Mouse (Mus musculus): ENCODE results near the gene Ppfia1. TPM values are rescaled to one million over a fixed set of nuclear protein-coding genes. Genes with fewer than 3 reads are reported as not detected.

Gene Ppfia1
- polyA plus RNA-seq, 1 experiment, result 17.1 TPM

DNA sequence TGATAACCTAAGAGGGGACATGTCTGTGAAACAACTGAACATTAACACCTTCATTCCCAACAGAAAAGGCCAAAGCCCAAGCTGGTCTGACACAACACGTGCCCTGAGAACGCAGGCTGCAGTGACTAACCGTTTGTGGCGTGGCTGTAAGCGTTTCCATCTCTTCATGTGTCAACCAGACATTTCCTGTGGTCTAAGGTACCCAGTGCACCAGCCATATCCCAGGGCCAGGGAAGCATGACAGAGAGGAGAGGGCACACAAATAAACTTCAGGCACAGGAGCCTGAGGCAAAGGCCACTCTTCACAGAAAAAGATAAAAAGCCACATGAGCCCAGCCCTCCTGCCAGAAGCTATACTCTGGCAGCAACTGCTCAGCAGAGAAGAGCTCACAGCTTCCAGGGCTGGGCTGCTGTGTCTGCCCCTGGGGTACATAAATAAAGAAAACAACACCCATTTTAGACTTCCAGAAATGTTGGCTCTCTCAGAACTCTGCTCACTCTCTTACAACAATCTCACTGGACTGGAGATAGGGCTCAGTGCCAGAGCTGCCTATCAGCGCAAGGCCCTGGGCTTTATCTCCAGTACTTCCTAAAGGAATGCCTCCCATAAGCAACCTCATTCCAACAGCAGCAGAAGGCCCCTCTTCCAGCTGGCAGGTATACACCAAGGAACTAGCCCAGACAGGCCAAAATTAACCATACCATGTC, 64.3 kb downstream of the Ppfia1 start:
- TF ChIP-seq POLR2A (IDR thresholded peaks at IDR 0.05; ENCODE audit: control insufficient read depth, low read depth, low read length), result no peak
- Histone ChIP-seq H3K36me3 (ENCODE audit: control insufficient read depth, insufficient read depth, low read length) (no peaks in the 10 kb centered on the region; the same call in none of the 2 replicates), H3K27ac (ENCODE audit: control insufficient read depth, insufficient read depth, low read depth, low read length) (peak overlapping the region; percentile 63), H3K27me3 (ENCODE audit: control insufficient read depth, insufficient read depth, low read length) (no peaks in the 10 kb centered on the region), H3K4me1 (ENCODE audit: control insufficient read depth, insufficient read depth, low read length) (no peaks in the 10 kb centered on the region; the same call in 1 of the 2 replicates), H3K4me3 (ENCODE audit: control insufficient read depth, low read depth, low read length) (no peak overlapping the region)

DNA sequence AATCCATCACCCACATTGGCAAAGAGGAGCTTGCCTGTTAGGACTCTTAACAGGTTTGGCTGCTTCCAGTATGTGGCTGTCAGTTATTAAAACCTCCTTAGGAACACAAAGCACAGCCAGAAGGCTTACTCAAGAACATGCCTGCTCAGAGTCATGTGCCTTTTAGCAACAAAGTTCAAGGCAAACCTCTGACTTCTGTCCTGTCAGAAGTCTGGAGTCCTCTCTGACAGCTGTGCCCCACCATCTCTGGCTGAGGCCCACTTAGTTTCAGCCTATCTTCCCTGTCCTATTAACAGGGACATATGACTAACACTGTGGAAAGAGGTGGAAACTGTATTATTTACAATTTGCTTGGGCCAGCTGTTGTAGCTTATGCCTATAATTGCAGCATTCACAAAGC, 73.2 kb downstream of the Ppfia1 start:
- no peak for TF ChIP-seq CTCF (IDR thresholded peaks at IDR 0.05; ENCODE audit: control insufficient read depth, insufficient read depth, insufficient replicate concordance, low read depth, low read length)
- no peak for TF ChIP-seq POLR2A (IDR thresholded peaks at IDR 0.05; ENCODE audit: control insufficient read depth, low read depth, low read length)
- no peak overlapping the region for H3K27ac ChIP-seq (ENCODE audit: control insufficient read depth, insufficient read depth, low read depth, low read length)
- no peaks in the 10 kb centered on the region for H3K27me3 ChIP-seq (ENCODE audit: control insufficient read depth, insufficient read depth, low read length)
- no peak overlapping the region for H3K4me3 ChIP-seq (ENCODE audit: control insufficient read depth, low read depth, low read length)
- H3K4me1 ChIP-seq (ENCODE audit: control insufficient read depth, insufficient read depth, low read length), result no peaks in the 10 kb centered on the region
- H3K36me3 ChIP-seq (ENCODE audit: control insufficient read depth, insufficient read depth, low read length), result peaks cover 1% of the 10 kb centered on the region; the same call in 1 of the 2 replicates

DNA sequence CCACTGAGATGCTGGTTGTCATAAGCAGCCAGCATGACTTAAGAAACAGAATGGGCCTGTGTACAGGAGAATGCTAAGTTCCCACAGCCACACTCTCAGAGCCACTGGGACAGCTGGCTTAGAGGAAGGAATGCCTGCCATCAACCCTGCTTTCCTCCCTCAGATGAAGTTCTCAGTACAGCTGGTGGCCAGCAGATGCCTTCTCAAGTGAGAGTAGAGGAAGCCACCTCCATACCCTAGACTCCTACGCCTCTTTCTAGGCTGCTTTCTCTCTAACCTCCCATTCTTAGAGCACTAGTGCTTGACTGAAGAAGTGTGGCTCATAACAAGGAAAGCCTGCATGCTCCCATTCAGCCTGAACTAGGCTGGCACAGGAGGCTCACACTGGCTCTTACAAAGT, 74.0 kb downstream of the Ppfia1 start:
- Histone ChIP-seq H3K4me1 (ENCODE audit: control insufficient read depth, insufficient read depth, low read length) (no peaks in the 10 kb centered on the region), H3K27ac (ENCODE audit: control insufficient read depth, insufficient read depth, low read depth, low read length) (no peak overlapping the region), H3K36me3 (ENCODE audit: control insufficient read depth, insufficient read depth, low read length) (peaks cover 1% of the 10 kb centered on the region; the same call in 1 of the 2 replicates), H3K27me3 (ENCODE audit: control insufficient read depth, insufficient read depth, low read length) (no peaks in the 10 kb centered on the region), H3K4me3 (ENCODE audit: control insufficient read depth, low read depth, low read length) (no peak overlapping the region)
- TF ChIP-seq POLR2A (IDR thresholded peaks at IDR 0.05; ENCODE audit: control insufficient read depth, low read depth, low read length) (no peak), CTCF (IDR thresholded peaks at IDR 0.05; ENCODE audit: control insufficient read depth, insufficient read depth, insufficient replicate concordance, low read depth, low read length) (no peak)

DNA sequence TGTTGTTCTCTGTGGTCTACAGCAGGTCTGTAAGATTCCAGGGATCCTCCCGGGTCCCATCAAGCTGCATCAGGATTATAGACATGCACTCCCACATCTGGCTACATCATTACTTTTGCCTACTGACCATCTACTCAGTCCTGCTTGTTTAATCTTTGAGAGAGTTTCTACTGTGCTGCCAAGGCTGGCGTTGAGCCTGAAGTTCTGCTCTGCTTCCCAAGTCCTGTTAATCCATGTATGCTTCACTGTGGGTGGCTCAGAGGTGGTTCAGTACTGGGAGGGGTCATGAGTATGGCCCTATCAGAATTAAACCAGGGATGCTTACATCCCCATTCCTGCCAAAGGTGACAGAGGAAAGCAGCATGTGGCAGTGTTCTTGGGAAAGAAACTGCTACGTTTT, 77.8 kb downstream of the Ppfia1 start:
- TF ChIP-seq CTCF (IDR thresholded peaks at IDR 0.05; ENCODE audit: control insufficient read depth, insufficient read depth, insufficient replicate concordance, low read depth, low read length) (no peak), POLR2A (IDR thresholded peaks at IDR 0.05; ENCODE audit: control insufficient read depth, low read depth, low read length) (no peak)
- Histone ChIP-seq H3K36me3 (ENCODE audit: control insufficient read depth, insufficient read depth, low read length) (no peaks in the 10 kb centered on the region; the same call in 1 of the 2 replicates), H3K27me3 (ENCODE audit: control insufficient read depth, insufficient read depth, low read length) (no peaks in the 10 kb centered on the region), H3K4me1 (ENCODE audit: control insufficient read depth, insufficient read depth, low read length) (0 out of 2 replicates have a peak, but pooled peaks cover under 1% of the 10 kb centered on the region), H3K4me3 (ENCODE audit: control insufficient read depth, low read depth, low read length) (no peak overlapping the region), H3K27ac (ENCODE audit: control insufficient read depth, insufficient read depth, low read depth, low read length) (no peak overlapping the region)

DNA sequence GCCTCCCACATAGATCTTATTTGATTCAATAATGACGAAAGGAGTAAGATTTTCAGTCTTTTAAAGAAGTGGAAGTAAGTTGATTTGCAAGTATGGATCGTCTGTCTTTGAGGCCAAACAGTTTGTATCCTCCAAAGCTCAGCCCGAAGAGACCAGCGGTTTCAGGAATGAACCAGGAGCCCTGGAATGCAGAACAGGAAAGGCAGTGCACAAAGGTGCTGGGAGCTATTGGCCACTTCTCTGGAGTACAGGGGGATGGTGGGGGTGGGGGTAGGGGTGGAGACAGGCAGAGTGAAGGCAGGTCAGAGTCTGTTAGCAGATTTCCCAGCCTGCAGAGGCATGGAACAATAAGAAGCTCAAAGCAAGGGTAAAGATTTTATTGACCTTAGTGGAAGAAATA, 80.0 kb downstream of the Ppfia1 start:
- H3K27ac ChIP-seq (ENCODE audit: control insufficient read depth, insufficient read depth, low read depth, low read length), result no peak overlapping the region
- H3K4me3 ChIP-seq (ENCODE audit: control insufficient read depth, low read depth, low read length), result no peak overlapping the region
- no peaks in the 10 kb centered on the region for H3K27me3 ChIP-seq (ENCODE audit: control insufficient read depth, insufficient read depth, low read length)
- TF ChIP-seq CTCF (IDR thresholded peaks at IDR 0.05; ENCODE audit: control insufficient read depth, insufficient read depth, insufficient replicate concordance, low read depth, low read length) (no peak), POLR2A (IDR thresholded peaks at IDR 0.05; ENCODE audit: control insufficient read depth, low read depth, low read length) (no peak)
- peaks cover 13% of the 10 kb centered on the region for H3K4me1 ChIP-seq (ENCODE audit: control insufficient read depth, insufficient read depth, low read length)
- no peaks in the 10 kb centered on the region; the same call in 1 of the 2 replicates for H3K36me3 ChIP-seq (ENCODE audit: control insufficient read depth, insufficient read depth, low read length)

DNA sequence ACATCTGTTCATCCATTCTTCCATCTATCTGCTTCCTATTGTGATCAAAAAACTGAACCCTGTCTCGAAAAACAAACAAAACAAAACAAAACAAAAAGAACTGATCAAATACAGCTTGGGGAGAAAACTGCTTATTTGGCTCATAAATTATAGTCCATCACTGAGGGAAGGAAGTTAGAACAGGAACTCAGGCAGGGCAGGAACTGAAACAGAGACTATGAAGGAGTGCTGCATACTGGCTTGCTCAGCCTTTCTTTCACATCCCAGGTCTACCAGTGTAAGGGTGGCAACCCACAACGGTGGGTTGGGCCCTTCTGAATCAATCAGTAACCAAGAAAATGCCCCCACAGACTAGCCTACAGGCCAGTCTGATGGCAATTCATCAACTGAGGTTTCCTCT, 82.4 kb downstream of the Ppfia1 start:
- Histone ChIP-seq H3K4me1 (ENCODE audit: control insufficient read depth, insufficient read depth, low read length) (peaks cover 13% of the 10 kb centered on the region), H3K27me3 (ENCODE audit: control insufficient read depth, insufficient read depth, low read length) (no peaks in the 10 kb centered on the region), H3K4me3 (ENCODE audit: control insufficient read depth, low read depth, low read length) (no peak overlapping the region; the same call in 1 of the 2 replicates), H3K27ac (ENCODE audit: control insufficient read depth, insufficient read depth, low read depth, low read length) (no peak overlapping the region; the same call in 1 of the 2 replicates), H3K36me3 (ENCODE audit: control insufficient read depth, insufficient read depth, low read length) (no peaks in the 10 kb centered on the region)
- TF ChIP-seq CTCF (IDR thresholded peaks at IDR 0.05; ENCODE audit: control insufficient read depth, insufficient read depth, insufficient replicate concordance, low read depth, low read length) (no peak), POLR2A (IDR thresholded peaks at IDR 0.05; ENCODE audit: control insufficient read depth, low read depth, low read length) (no peak)

DNA sequence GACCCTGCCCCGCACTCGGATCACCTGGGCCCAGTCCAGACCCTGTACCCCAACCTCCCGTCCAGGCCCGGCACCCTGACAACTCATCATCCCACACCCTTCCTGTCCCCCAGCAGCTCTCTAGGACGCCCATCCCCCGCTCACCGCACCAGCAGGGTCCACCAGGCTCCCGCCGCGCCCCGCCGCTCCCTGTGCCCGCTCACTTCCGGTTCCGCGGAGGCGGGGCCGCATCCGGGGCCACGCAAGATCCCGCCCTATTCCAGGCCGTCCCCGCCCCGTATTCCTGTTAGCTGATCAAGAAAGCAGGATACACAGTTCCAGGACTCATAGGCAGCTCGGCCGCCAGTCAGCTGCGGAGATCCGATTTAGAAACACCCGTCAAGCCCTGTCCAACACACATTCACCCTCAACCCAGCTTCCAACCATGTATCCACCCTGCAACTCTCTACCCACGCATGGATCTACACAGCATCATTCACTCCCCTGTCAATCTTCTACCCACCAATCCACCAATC, 82.9 kb downstream of the Ppfia1 start, which contains the start of gene Cttn:
Gene Cttn (minus strand): TSS at position 465 of the 515 bp plus-strand sequence.
- no peaks in the 10 kb centered on the region for H3K36me3 ChIP-seq (ENCODE audit: control insufficient read depth, insufficient read depth, low read length)
- TF ChIP-seq POLR2A (IDR thresholded peaks at IDR 0.05; ENCODE audit: control insufficient read depth, low read depth, low read length), result peak; percentile 79
- no peak for TF ChIP-seq CTCF (IDR thresholded peaks at IDR 0.05; ENCODE audit: control insufficient read depth, insufficient read depth, insufficient replicate concordance, low read depth, low read length)
- no peaks in the 10 kb centered on the region for H3K27me3 ChIP-seq (ENCODE audit: control insufficient read depth, insufficient read depth, low read length)
- H3K4me1 ChIP-seq (ENCODE audit: control insufficient read depth, insufficient read depth, low read length), result peaks cover 13% of the 10 kb centered on the region
- H3K27ac ChIP-seq (ENCODE audit: control insufficient read depth, insufficient read depth, low read depth, low read length), result peak within 1 kb of the TSS; percentile 47
- H3K4me3 ChIP-seq (ENCODE audit: control insufficient read depth, low read depth, low read length), result peak within 1 kb of the TSS; percentile 96
